ENCODE assay signal across 21 mouse cellular contexts in the genomic region with DNA sequence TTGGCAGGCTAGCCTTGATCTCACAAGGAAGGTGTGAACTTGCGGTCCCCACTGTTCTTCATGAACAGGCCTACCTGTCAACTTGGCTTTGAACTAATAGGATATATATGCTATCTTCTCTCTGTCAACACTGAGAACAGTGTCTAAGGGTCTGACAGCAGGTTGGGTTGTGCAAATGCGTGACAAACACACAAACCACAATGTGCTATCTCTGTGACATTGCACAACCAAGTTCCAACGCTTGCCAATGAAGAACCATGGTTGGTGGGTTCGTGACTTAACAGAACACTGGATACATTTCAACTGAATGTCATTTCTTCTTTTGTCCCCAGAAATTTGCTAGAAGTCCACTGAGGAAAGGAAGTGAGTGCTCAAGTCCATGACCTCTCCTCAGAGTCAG.
"Had no signal": no experiment of that assay in that cellular context is flagged by ENCODE, and none has a peak within 500 bp of the region (broad histone marks: within the 10 kb centered on the region; RNA-seq: fewer than 3 reads in every experiment).

No protein-coding gene starts in this region.

- DNase-seq: heart, postnatal 10 days; heart, postnatal 14 days; heart, postnatal 36 days; heart, postnatal 4 days; kidney, adult 11 months; kidney, adult 18-20 months; kidney, adult 2 months; kidney, adult 8-10 months; kidney, adult 9 months; kidney, postnatal 10 days; kidney, postnatal 14 days; kidney, postnatal 25 days; kidney, postnatal 36 days; kidney, postnatal 4 days; layer of hippocampus, adult 9-11 months had no signal

- ATAC-seq: hindbrain, embryonic 16.5 days; hindbrain, postnatal 0 days; inflammation-experienced regulatory T-cells, adult 6 months; intestine, embryonic 15.5 days; intestine, embryonic 16.5 days; intestine, postnatal 0 days had no signal
